Comparison of ENCODE assay signal across 8 mouse cellular contexts in genomic region chr2:38513183-38513529, GRCm38 (mm10). TPM values are rescaled to one million over a fixed set of nuclear protein-coding genes. Genes with fewer than 3 reads are reported as not detected.
DNase-seq lines count a peak whose midpoint lies in the region; ATAC-seq lines count a peak whose summit lies in the region.

No protein-coding gene starts in this region.

- 38% methylated on average over 2 of the region's 2 CpGs for WGBS in lung, embryonic 15.5 days
- WGBS in forebrain, embryonic 11.5 days, result 57% methylated on average over 2 of the region's 2 CpGs
- 48% methylated on average over 2 of the region's 2 CpGs for WGBS in limb, embryonic 13.5 days
- 66% methylated on average over 2 of the region's 2 CpGs for WGBS in neural tube, embryonic 15.5 days

- peak overlapping the region; percentile 75 for H3K4me3 ChIP-seq in lung, embryonic 15.5 days
- peak overlapping the region; percentile 88 for H3K4me3 ChIP-seq in forebrain, embryonic 11.5 days (ENCODE audit: low read depth, low read length)
- peak overlapping the region; percentile 83 for H3K4me3 ChIP-seq in limb, embryonic 13.5 days
- H3K4me3 ChIP-seq in neural tube, embryonic 15.5 days (replicated peaks), result peak overlapping the region; percentile 80

- H3K4me1 ChIP-seq in lung, embryonic 15.5 days, result peaks cover 48% of the 10 kb centered on the region
- H3K4me1 ChIP-seq in forebrain, embryonic 11.5 days (replicated peaks; ENCODE audit: control insufficient read depth, insufficient read depth, low read length), result peaks cover 28% of the 10 kb centered on the region
- H3K4me1 ChIP-seq in limb, embryonic 13.5 days, result peaks cover 47% of the 10 kb centered on the region
- H3K4me1 ChIP-seq in neural tube, embryonic 15.5 days, result peaks cover 51% of the 10 kb centered on the region

- peak overlapping the region; percentile 94 for H3K27ac ChIP-seq in lung, embryonic 15.5 days
- H3K27ac ChIP-seq in forebrain, embryonic 11.5 days (ENCODE audit: low read depth, low read length), result 0 out of 2 replicates have a peak overlapping the region, but pooled peaks have one; percentile 64
- peak overlapping the region; percentile 97 for H3K27ac ChIP-seq in limb, embryonic 13.5 days
- peak overlapping the region; percentile 79 for H3K27ac ChIP-seq in neural tube, embryonic 15.5 days (replicated peaks)

- no peak for ATAC-seq in lung, embryonic 15.5 days (ENCODE audit: borderline replicate concordance, extremely low read depth, low FRiP score, low TSS enrichment)
- ATAC-seq in forebrain, embryonic 11.5 days (replicated peaks; ENCODE audit: low FRiP score), result no peak
- no peak for ATAC-seq in limb, embryonic 13.5 days (ENCODE audit: low FRiP score, low read depth)
- no peak for ATAC-seq in neural tube, embryonic 15.5 days (ENCODE audit: low FRiP score)

- intact Hi-C loops in left cerebral cortex, postnatal 14 days (cut with DNase I), result loop anchor here (5.0 kb wide), 2 partner anchors 81 to 84 kb away; no protein-coding TSS in a partner anchor

- peak overlapping the region; percentile 27 for H3K9ac ChIP-seq in lung, embryonic 15.5 days
- H3K9ac ChIP-seq in forebrain, embryonic 11.5 days (ENCODE audit: low read length), result peak overlapping the region; percentile 95
- H3K9ac ChIP-seq in limb, embryonic 13.5 days, result peak overlapping the region; percentile 95
- no peak overlapping the region for H3K9ac ChIP-seq in neural tube, embryonic 15.5 days (replicated peaks)

- no peaks in the 10 kb centered on the region for H3K9me3 ChIP-seq in lung, embryonic 15.5 days
- H3K9me3 ChIP-seq in forebrain, embryonic 11.5 days (ENCODE audit: control insufficient read depth, low read length), result no peaks in the 10 kb centered on the region
- H3K9me3 ChIP-seq in limb, embryonic 13.5 days, result 0 out of 2 replicates have a peak, but pooled peaks cover 4% of the 10 kb centered on the region
- no peaks in the 10 kb centered on the region for H3K9me3 ChIP-seq in neural tube, embryonic 15.5 days (replicated peaks)

- peak overlapping the region; percentile 80 for H3K4me2 ChIP-seq in lung, embryonic 15.5 days
- peak overlapping the region; percentile 89 for H3K4me2 ChIP-seq in forebrain, embryonic 11.5 days (ENCODE audit: low read depth, low read length, severe bottlenecking)
- H3K4me2 ChIP-seq in limb, embryonic 13.5 days (replicated peaks), result peak overlapping the region; percentile 82
- peak overlapping the region; percentile 88 for H3K4me2 ChIP-seq in neural tube, embryonic 15.5 days

- 0 out of 2 replicates have a peak, but pooled peaks cover 2% of the 10 kb centered on the region for H3K36me3 ChIP-seq in lung, embryonic 15.5 days
- no peaks in the 10 kb centered on the region for H3K36me3 ChIP-seq in forebrain, embryonic 11.5 days (ENCODE audit: control insufficient read depth, insufficient read depth, low read length)
- peaks cover 13% of the 10 kb centered on the region for H3K36me3 ChIP-seq in limb, embryonic 13.5 days
- H3K36me3 ChIP-seq in neural tube, embryonic 15.5 days, result no peaks in the 10 kb centered on the region

- no peak for DNase-seq in lung, postnatal 10 days
- no peak for DNase-seq in forebrain, embryonic 11.5 days (ENCODE audit: low spot score)
- no peak for DNase-seq in thymus, postnatal 14 days
- no peak for DNase-seq in left cerebral cortex, adult 9 months (ENCODE audit: low spot score in 2 of 2)
- DNase-seq in left cerebral cortex, postnatal 14 days (ENCODE audit: low spot score in 2 of 2), result no peak

- H3K27me3 ChIP-seq in lung, embryonic 15.5 days, result no peaks in the 10 kb centered on the region
- H3K27me3 ChIP-seq in forebrain, embryonic 11.5 days (ENCODE audit: control insufficient read depth, insufficient read depth, low read length), result no peaks in the 10 kb centered on the region
- no peaks in the 10 kb centered on the region for H3K27me3 ChIP-seq in limb, embryonic 13.5 days
- H3K27me3 ChIP-seq in neural tube, embryonic 15.5 days (replicated peaks), result no peaks in the 10 kb centered on the region

RNA-seq across cellular contexts. Expression of gene Nek6, which starts 1.7 kb away (rescaled TPM):
- 124 and 129 TPM in 2 replicates for polyA plus RNA-seq in lung, embryonic 15.5 days (2015; fragmentation: Nextera tagmentation; extraction: Ambion mirVana)
- 138 and 150 TPM in 2 replicates for polyA plus RNA-seq in forebrain, embryonic 11.5 days (2014; fragmentation: Nextera tagmentation; extraction: Ambion mirVana)
- polyA plus RNA-seq in limb, embryonic 13.5 days (2015; fragmentation: Nextera tagmentation; extraction: Ambion mirVana), result 179 and 181 TPM in 2 replicates
- 51.0 and 57.5 TPM in 2 replicates for polyA plus RNA-seq in neural tube, embryonic 15.5 days (2015; fragmentation: Nextera tagmentation; extraction: Ambion mirVana)
- total RNA-seq in left cerebral cortex, postnatal 14 days (2021), result 10 to 100 TPM; 26.3 to 28.9 TPM
